Mouse (Mus musculus): ENCODE results near the gene Aldh16a1. TPM values are rescaled to one million over a fixed set of nuclear protein-coding genes. Genes with fewer than 3 reads are reported as not detected.

The Aldh16a1 gene
- polyA plus RNA-seq, 1 experiment from 2014 or later, result 39.8 TPM

DNA sequence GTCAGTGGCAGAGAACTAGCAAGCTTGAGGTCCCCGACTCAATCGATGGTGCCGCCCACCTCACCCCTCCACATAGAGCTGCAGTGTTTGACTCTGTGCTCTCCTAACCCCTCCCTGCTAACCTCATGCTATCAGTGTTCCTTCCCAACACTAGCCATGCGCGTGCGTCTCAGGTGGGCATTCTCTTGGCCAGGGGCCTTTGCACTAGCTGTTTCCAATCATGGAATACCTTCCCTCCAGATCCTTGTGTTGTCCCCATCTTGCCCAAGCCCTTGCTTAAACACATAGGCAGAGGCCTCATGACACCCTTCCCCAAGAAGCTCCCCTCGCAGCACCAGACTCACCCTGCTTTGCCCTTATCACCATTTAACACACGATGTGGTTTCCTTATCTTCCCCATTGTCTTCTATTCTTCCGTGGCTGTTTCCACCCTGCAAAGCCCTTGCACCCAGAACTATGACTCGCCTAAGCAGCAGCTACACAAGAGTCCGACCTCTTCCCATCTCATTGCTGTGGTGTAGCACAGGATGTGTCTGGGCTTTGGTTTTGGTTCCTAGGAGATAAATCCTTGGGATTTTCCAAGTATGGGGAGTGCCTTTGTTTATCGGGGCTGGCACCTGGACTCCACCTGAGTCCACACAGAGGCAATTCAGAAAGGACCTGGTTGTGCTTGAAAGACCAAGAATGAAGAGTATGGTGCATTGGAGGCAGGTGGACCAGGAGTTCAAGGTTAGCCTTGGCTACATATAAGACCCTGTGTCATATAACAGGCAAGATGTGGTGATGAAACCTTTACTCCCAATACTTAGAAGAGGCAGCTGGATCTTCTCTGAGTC is 17.0 kb downstream of the Aldh16a1 start:
- Histone ChIP-seq H3K4me1 (peaks cover 13% of the 10 kb centered on the region), H3K27ac (0 out of 2 replicates have a peak overlapping the region, but pooled peaks have one; percentile 12), H3K9ac (no peak overlapping the region), H3K36me3 (peaks cover 6% of the 10 kb centered on the region; the same call in 1 of the 2 replicates), H3K27me3 (peaks cover 26% of the 10 kb centered on the region), H3K4me2 (replicated peaks) (no peak overlapping the region), H3K4me3 (no peak overlapping the region), H3K9me3 (replicated peaks) (no peaks in the 10 kb centered on the region)
- no peak for ATAC-seq (ENCODE audit: low FRiP score)
- WGBS, result 86% methylated on average over 12 of the region's 12 CpGs

DNA sequence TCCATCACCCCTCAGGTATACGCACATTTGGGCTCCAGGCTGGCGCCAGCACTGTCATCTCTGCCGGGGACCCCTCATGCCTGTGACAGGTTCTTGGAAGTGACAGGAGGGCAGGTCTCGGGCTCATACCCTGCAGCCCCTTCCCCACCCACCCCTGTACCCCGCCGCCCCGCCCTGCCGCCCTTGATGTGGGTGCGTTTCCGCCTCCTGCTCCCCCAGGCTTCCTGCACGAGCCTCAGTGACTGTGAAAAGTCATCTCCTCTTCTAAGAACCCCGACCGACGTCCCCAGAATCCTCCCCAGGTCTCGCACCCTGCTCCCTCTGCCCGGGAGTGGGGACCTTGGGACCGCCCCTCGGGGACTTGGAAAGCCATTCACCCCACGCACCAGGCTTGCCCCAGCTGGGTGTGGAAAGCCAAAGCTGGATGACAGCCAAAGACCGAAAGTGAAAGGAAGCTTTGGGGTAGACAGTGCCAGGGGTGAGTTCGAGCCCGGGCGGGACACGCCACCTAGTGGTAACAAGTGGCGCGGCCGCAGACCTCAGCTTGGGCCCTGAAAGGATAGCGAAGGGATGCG is 18.3 kb downstream of the Aldh16a1 start, which contains the start of the genes Gm45713 and Flt3l:
Gene Gm45713, minus strand, starts transcription at position 239 of the 575 bp plus-strand sequence.
Gene Flt3l, minus strand, starts transcription at position 440 of the 575 bp plus-strand sequence.
- Histone ChIP-seq H3K9me3 (replicated peaks) (no peaks in the 10 kb centered on the region), H3K27me3 (peaks cover 30% of the 10 kb centered on the region), H3K4me2 (replicated peaks) (peak within 1 kb of the TSS; percentile 71), H3K9ac (peak within 1 kb of the TSS; percentile 62), H3K27ac (0 out of 2 replicates have a peak within 1 kb of the TSS, but pooled peaks have one; percentile 12), H3K4me1 (peaks cover 13% of the 10 kb centered on the region), H3K4me3 (peak within 1 kb of the TSS; percentile 43), H3K36me3 (no peaks in the 10 kb centered on the region)
- ATAC-seq (ENCODE audit: low FRiP score), result peak; percentile 74
- 4% methylated on average over 29 of the region's 29 CpGs for WGBS

DNA sequence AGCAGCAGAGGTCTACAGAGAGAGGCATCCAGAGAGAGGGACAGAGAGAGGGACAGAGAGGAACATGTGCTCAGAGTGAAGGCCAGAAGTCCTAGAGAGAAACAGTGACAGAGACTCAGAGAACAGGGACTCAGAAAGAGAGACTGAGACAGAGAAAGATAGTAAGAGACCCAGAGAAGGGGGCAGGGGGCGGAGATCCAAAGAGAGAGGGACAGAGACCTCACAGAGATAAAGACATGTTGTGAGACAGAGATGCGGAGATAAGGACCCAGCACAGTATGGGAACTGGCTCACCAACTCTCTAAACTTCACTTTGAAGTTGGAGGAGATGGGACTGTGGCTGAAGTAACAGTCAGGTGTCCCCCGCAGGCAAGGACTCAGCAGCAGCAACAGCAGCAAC is 19.0 kb downstream of the Aldh16a1 start:
- Histone ChIP-seq H3K4me2 (replicated peaks) (peak overlapping the region; percentile 71; the same call in 1 of the 2 replicates), H3K27ac (no peak overlapping the region), H3K4me3 (peak overlapping the region; percentile 43; the same call in 1 of the 2 replicates), H3K9ac (no peak overlapping the region), H3K4me1 (peaks cover 13% of the 10 kb centered on the region), H3K36me3 (no peaks in the 10 kb centered on the region), H3K27me3 (peaks cover 30% of the 10 kb centered on the region), H3K9me3 (replicated peaks) (no peaks in the 10 kb centered on the region)
- 71% methylated on average over 3 of the region's 3 CpGs for WGBS
- no peak for ATAC-seq (ENCODE audit: low FRiP score)

DNA sequence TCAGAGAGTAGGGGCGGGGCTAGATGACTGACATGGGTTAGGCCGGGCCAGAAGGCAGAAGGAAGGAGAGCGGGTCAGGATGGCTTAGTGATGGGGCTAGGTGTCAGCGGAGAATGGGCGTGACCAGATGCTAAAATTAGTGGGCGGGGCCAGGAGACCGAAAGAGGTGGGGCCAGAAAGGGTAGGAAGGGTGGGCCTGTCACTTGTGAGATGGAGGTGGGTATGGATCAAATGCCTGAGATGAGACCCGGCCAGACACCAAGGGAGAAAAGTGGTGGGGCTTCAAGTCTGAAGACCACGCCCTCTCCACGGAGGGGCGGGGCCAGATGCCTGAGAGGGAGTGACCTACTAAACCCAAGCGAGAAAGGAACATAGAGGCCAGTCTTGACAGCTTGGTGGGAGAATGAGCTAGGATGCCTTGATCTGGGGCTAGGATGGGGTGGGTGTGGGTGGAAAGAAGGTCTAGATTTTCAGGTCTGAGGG is 19.8 kb downstream of the Aldh16a1 start:
- Histone ChIP-seq H3K27me3 (peaks cover 30% of the 10 kb centered on the region), H3K9ac (no peak overlapping the region), H3K9me3 (replicated peaks) (no peaks in the 10 kb centered on the region), H3K4me3 (no peak overlapping the region), H3K27ac (no peak overlapping the region), H3K4me1 (peaks cover 18% of the 10 kb centered on the region), H3K36me3 (no peaks in the 10 kb centered on the region), H3K4me2 (replicated peaks) (no peak overlapping the region)
- ATAC-seq (ENCODE audit: low FRiP score), result no peak
- WGBS, result 9% methylated on average over 12 of the region's 12 CpGs

DNA sequence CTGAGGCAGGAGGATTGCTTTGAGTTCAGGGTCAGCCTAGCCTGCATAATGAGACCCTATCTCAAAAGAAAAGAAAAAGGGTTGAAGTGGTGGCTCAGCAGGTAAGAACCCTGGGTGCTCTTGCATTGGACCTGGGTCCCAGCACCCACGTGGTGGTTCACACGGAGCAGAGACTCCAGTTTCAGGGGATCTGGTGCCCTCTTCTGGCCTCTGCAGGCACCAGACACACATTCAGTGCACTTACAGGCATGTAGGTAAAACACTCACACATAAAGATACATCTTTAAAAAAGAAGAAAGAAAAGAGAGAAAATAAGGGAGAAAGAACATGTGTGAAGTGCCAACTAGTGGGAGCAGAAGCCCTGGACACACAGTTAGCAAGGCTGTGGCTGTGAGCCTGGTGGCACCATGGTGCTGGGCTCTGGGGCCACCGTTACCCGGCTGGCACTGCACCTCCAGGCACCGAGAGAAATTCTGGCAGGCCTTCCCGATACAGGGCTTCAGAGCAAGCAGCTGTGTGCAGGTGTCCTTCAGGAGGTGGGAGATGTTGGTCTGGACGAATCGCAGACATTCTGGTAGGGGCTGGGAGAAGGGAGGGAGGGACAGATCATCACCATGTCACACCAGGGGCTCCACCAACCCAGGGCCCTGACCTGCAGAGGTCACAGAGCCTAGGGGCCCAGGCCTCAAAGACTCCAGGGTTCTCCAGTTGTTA is 20.8 kb downstream of the Aldh16a1 start:
- WGBS, result 80% methylated on average over 8 of the region's 8 CpGs
- Histone ChIP-seq H3K9me3 (replicated peaks) (no peaks in the 10 kb centered on the region), H3K4me1 (peaks cover 22% of the 10 kb centered on the region), H3K27me3 (peaks cover 30% of the 10 kb centered on the region), H3K27ac (no peak overlapping the region), H3K9ac (no peak overlapping the region), H3K4me2 (replicated peaks) (no peak overlapping the region), H3K4me3 (no peak overlapping the region), H3K36me3 (no peaks in the 10 kb centered on the region)
- no peak for ATAC-seq (ENCODE audit: low FRiP score)

DNA sequence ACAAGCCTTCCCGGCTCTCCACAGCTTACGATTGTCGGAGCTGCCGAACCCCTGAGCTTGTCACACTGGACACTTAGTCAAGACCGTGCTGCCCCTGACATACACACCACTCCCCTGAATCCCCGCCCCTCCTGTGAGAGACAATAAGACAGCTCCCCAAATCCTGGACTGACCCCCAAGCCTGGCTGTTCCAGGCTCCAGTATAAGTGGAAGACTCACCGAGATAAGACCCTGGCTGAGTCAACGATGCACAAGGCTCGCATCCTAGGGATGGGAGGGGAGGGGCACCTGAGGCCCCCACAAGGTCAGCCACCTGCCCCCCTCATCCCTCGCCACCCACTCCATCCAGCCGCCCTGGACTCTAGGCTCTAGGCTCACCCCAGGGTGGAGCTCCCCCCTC is 22.5 kb downstream of the Aldh16a1 start:
- H3K36me3 ChIP-seq, result peaks cover 6% of the 10 kb centered on the region
- H3K4me3 ChIP-seq, result no peak overlapping the region
- H3K9ac ChIP-seq, result no peak overlapping the region
- ATAC-seq (ENCODE audit: low FRiP score), result no peak
- H3K27ac ChIP-seq, result no peak overlapping the region
- no peak overlapping the region for H3K4me2 ChIP-seq (replicated peaks)
- H3K4me1 ChIP-seq, result peaks cover 32% of the 10 kb centered on the region
- WGBS, result 72% methylated on average over 11 of the region's 11 CpGs
- H3K27me3 ChIP-seq, result peaks cover 22% of the 10 kb centered on the region
- H3K9me3 ChIP-seq (replicated peaks), result no peaks in the 10 kb centered on the region

DNA sequence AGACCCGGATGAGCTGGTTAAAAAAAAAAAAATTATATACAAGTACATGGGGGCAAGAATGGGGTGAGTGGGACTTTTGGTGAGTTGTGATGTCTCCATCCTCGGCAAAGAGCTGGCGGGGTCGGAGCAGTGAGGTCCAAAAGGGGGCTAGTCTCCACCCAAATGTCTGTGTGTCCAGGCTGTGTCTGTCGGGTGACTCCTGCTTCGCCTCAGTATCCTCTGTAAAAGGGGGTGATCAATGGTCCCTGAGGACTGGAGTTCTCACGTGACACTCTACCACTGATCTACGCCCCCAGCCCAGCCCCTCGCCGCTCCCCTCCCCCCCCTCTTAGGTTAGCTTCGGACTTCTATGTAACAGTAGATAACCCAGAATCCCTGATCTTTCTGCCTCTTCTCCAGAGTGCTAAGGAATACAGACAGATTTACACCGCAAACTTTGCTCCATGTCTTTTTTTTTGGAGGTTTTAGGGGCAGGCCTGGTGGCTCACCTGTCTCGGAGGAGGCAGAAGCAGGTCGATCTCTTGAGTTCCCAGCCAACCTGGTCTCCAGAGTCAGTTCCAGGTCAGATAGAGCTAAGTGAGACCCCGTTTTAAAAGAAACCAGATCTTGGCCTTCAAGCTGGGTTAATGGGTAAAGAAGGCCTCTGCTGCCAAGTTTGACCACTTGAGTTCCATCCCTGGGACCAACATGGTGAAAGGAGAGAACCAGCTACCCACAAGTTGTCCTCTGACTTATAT is 24.4 kb downstream of the Aldh16a1 start:
- H3K4me3 ChIP-seq, result peak overlapping the region; percentile 87
- ATAC-seq (ENCODE audit: low FRiP score), result no peak
- 54% methylated on average over 15 of the region's 15 CpGs for WGBS
- no peaks in the 10 kb centered on the region for H3K9me3 ChIP-seq (replicated peaks)
- H3K9ac ChIP-seq, result peak overlapping the region; percentile 69; the same call in 1 of the 2 replicates
- peak overlapping the region; percentile 60 for H3K4me2 ChIP-seq (replicated peaks)
- peaks cover 7% of the 10 kb centered on the region; the same call in 1 of the 2 replicates for H3K27me3 ChIP-seq
- H3K27ac ChIP-seq, result peak overlapping the region; percentile 92; the same call in 1 of the 2 replicates
- peaks cover 25% of the 10 kb centered on the region for H3K36me3 ChIP-seq
- H3K4me1 ChIP-seq, result peaks cover 30% of the 10 kb centered on the region

DNA sequence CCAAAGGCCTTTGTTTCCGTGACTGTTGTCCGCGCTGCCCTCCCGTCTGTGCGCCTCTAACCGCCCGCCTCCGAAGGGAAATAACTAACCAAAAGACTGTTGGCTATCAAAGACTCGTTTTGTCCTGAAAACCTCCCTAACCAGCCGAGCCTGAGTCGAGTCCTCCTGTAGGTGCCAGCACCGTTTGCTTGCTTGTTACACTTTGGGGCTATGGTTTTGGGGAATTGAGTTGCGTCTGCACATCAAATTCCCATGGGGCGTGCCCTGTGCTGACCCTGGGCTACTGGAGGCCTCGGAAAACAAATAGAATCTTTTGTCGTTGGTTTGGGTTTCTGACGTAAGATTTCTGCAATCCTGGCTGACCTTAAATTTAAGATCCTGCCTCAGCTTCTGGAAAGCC is 25.1 kb downstream of the Aldh16a1 start:
- peaks cover 26% of the 10 kb centered on the region for H3K36me3 ChIP-seq
- peak overlapping the region; percentile 69 for H3K9ac ChIP-seq
- H3K27me3 ChIP-seq, result peaks cover 4% of the 10 kb centered on the region; the same call in 1 of the 2 replicates
- H3K27ac ChIP-seq, result peak overlapping the region; percentile 92
- under 1% methylated on average over 17 of the region's 17 CpGs for WGBS
- H3K9me3 ChIP-seq (replicated peaks), result no peaks in the 10 kb centered on the region
- H3K4me1 ChIP-seq, result peaks cover 34% of the 10 kb centered on the region
- H3K4me2 ChIP-seq (replicated peaks), result peak overlapping the region; percentile 60
- ATAC-seq (ENCODE audit: low FRiP score), result no peak
- peak overlapping the region; percentile 87 for H3K4me3 ChIP-seq

DNA sequence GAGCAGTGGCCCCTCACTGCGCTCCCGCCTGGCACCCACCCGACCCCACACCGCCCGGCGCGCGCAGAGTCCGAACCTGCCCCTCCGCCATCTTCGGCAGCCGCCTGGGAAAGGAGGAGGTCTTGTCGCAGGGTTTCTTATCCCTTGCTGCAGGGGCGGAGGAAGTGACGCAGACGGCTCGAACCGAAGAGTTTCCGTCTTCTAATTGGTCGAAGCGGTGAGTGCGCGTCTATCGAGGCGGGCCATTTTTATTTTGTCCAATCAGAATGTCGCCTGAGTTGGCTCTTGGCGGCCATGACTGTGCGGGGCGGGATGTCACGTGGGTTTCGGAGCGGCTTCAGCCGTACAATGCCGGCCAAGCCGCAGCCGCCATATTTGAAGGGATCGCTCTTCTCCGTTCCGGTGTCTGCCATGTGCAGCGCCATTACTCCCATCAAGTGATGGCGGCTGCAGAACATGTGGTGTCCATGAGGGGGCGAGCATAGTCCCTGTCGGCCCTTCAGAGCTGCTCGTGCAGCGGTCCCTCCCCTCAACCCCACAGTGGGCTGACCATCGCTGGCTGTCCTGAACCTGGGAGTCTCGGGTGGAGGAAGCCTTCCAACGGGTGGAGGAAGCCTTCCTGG is 25.6 kb downstream of the Aldh16a1 start, which contains the start of gene Rpl13a:
Gene Rpl13a, minus strand, starts transcription at position 138 of the 623 bp plus-strand sequence.
- WGBS, result under 1% methylated on average over 48 of the region's 48 CpGs
- Histone ChIP-seq H3K4me3 (peak within 1 kb of the TSS; percentile 87), H3K4me1 (peaks cover 34% of the 10 kb centered on the region), H3K36me3 (peaks cover 26% of the 10 kb centered on the region), H3K27ac (peak within 1 kb of the TSS; percentile 92), H3K9ac (peak within 1 kb of the TSS; percentile 98), H3K27me3 (peaks cover 4% of the 10 kb centered on the region; the same call in 1 of the 2 replicates), H3K9me3 (replicated peaks) (no peaks in the 10 kb centered on the region), H3K4me2 (replicated peaks) (peak within 1 kb of the TSS; percentile 97)
- ATAC-seq (ENCODE audit: low FRiP score), result peak; percentile 94

DNA sequence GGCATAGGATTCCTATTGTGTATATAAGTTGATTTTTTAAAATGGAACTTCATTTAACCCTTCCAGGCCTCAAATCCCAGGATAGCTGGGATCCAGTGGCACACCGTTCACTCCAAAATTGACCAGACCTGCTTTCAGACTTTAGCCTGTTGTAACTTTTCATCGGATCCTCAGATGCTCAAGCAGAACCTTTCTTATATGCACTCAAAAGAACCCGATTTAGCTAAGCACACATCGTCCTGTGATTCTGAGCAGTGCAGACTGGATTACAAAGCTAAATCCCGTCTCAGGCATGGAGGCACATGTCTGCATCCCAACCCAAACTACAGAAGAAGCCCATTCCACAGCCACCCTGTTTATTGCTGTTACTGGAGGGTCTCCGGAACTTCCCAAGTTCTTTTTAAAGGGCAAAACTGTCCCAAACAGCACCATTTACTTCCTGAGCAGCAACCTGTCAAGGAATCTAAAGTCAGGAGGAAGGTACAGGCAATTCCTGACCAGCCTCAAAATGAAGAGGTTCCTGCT is 26.6 kb downstream of the Aldh16a1 start:
- Histone ChIP-seq H3K36me3 (peaks cover 27% of the 10 kb centered on the region), H3K9ac (peak overlapping the region; percentile 98), H3K4me1 (peaks cover 40% of the 10 kb centered on the region), H3K4me3 (peak overlapping the region; percentile 87), H3K9me3 (replicated peaks) (no peaks in the 10 kb centered on the region), H3K27me3 (peaks cover 4% of the 10 kb centered on the region; the same call in 1 of the 2 replicates), H3K4me2 (replicated peaks) (peak overlapping the region; percentile 97), H3K27ac (peak overlapping the region; percentile 88)
- no peak for ATAC-seq (ENCODE audit: low FRiP score)
- WGBS, result 2% methylated on average over 6 of the region's 6 CpGs
